Mouse (Mus musculus) forebrain, embryonic 12.5 days (tissue): ENCODE data around the gene Phf11d. TPM values are rescaled to one million over a fixed set of nuclear protein-coding genes. Genes with fewer than 3 reads are reported as not detected.
"Not testable (repeated sequence)": the region's sequence is repeated elsewhere in the genome, so short reads cannot be mapped to it uniquely, and the experiment has no call there.

Experiments used
- ATAC-seq: fragments of 200-750 bp; cut with Nextera tagmentation; 2 replicates; pipeline ENCODE4 v1.8.0; 2017; ENCODE audit warnings: moderate TSS enrichment; ENCODE audit not compliant: low FRiP score
- H3K27ac ChIP-seq: fragments of 300-500 bp; sonication (generic); 2 replicates; pipeline ENCODE4 v1.5.1; 2016; ENCODE audit warnings: mild to moderate bottlenecking
- H3K27me3 ChIP-seq: fragments of 300-500 bp; sonication (generic); 2 replicates; pipeline ENCODE4 v1.6.1; 2016; ENCODE audit warnings: mild to moderate bottlenecking
- H3K36me3 ChIP-seq: fragments of 300-500 bp; sonication (generic); replicated peaks from 2 replicates; pipeline ENCODE4 v1.6.1; 2016; ENCODE audit warnings: mild to moderate bottlenecking
- H3K4me1 ChIP-seq: fragments of 300-500 bp; sonication (generic); 2 replicates; pipeline ENCODE4 v1.6.1; 2016
- H3K4me2 ChIP-seq: fragments of 300-500 bp; sonication (generic); 2 replicates; pipeline ENCODE4 v1.6.1; 2016; ENCODE audit warnings: mild to moderate bottlenecking, moderate library complexity
- H3K4me3 ChIP-seq: fragments of 300-500 bp; sonication (generic); replicated peaks from 2 replicates; pipeline ENCODE4 v1.5.1; 2016; ENCODE audit warnings: mild to moderate bottlenecking
- H3K9ac ChIP-seq: fragments of 300-500 bp; sonication (generic); 2 replicates; pipeline ENCODE4 v1.6.1; 2016; ENCODE audit warnings: mild to moderate bottlenecking
- H3K9me3 ChIP-seq: fragments of 300-500 bp; sonication (generic); 2 replicates; pipeline ENCODE4 v1.6.1; 2016
- WGBS: fragments of 180-500 bp; shearing (Covaris S2); methylation state at CpG from one replicate; pipeline ENCODE4 v1.1.7; 2016; 5-methylcytosine and 5-hydroxymethylcytosine counted together
- polyA plus RNA-seq: library from polyadenylated mRNA; unstranded; fragments of >200 nt; fragmentation: Nextera tagmentation; extraction: Ambion mirVana; gene quantifications from 2 replicates; pipeline ENCODE4 v1.2.1, GENCODE M21; 2016

Phf11d gene
- polyA plus RNA-seq, 1 experiment from 2014 or later, result 0.24 TPM

GRCm38 (mm10) chr14:59319036-59319435 is 46.2 kb downstream of the Phf11d start:
- H3K4me2 ChIP-seq, H3K9ac ChIP-seq, ATAC-seq, H3K27ac ChIP-seq, H3K4me1 ChIP-seq, H3K4me3 ChIP-seq, H3K9me3 ChIP-seq, H3K27me3 ChIP-seq, H3K36me3 ChIP-seq: not testable (repeated sequence)
- 97% methylated on average over 3 of the region's 3 CpGs for WGBS

Other genes with a start within 250 kb of the Phf11d start
- not detected in 2 replicates for gene 1700129C05Rik, start 222.6 kb downstream of the Phf11d start, polyA plus RNA-seq
- not detected in 2 replicates for gene Gm5142, start 186.7 kb downstream of the Phf11d start, polyA plus RNA-seq
- 128 and 130 TPM in 2 replicates for gene Rcbtb1, start 164.3 kb downstream of the Phf11d start, polyA plus RNA-seq
- gene Gm6904, start 105.3 kb downstream of the Phf11d start, polyA plus RNA-seq, result not detected in 2 replicates
- gene Phf11a, start 67.9 kb downstream of the Phf11d start, polyA plus RNA-seq, result not detected in 2 replicates
- 0.22 and 0.23 TPM in 2 replicates for gene Phf11b, start 24.1 kb downstream of the Phf11d start, polyA plus RNA-seq
- gene Phf11c, start 29.9 kb upstream of the Phf11d start, polyA plus RNA-seq, result 0.68 and 0.72 TPM in 2 replicates
- gene Setdb2, start 75.4 kb upstream of the Phf11d start, polyA plus RNA-seq, result 11.7 and 13.0 TPM in 2 replicates
- gene Cab39l, start 75.5 kb upstream of the Phf11d start, polyA plus RNA-seq, result 35.5 and 37.5 TPM in 2 replicates
- 28.1 and 32.4 TPM in 2 replicates for gene Cdadc1, start 232.5 kb upstream of the Phf11d start, polyA plus RNA-seq